Mouse (Mus musculus) embryonic fibroblast, embryonic 13.5 days (primary cell): ENCODE results near the gene Phgdh.

ENCODE experiments used
- CTCF ChIP-seq: IDR thresholded peaks from 2 replicates; pipeline ENCODE4 v1.5.1; 2011; ENCODE audit warnings: mild to moderate bottlenecking, control low read depth, low read length, moderate library complexity, borderline replicate concordance; ENCODE audit not compliant: insufficient read depth
- POLR2A ChIP-seq: IDR thresholded peaks from 2 replicates; pipeline ENCODE4 v1.6.1; 2011; ENCODE audit warnings: low read depth, mild to moderate bottlenecking, control low read depth, low read length, moderate library complexity

GRCm38 (mm10) chr3:98301761-98302160, 38.0 kb downstream of the Phgdh start:
- TF ChIP-seq CTCF (no peak), POLR2A (no peak)
